Mouse (Mus musculus): ENCODE results near the gene Mcoln1.

Mcoln1 gene

DNA sequence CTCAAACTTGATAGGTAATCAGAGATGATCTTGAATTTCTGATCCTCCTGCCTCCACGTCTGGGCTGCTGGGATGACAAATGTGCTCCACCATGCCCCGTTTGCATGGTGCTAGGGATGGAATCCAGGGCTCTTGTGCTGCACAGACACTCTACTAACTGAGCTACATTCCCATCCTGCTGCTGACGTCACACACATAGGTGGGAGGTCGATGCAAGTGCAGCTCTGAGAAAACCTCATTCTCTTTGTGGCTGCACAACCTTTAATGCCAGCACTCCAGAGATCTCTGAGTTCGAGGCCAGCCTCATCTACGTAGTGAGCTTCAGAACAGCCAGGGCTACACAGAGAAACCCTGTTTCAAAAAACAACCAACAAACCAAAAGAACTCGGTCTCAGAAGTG, 38.9 kb downstream of the Mcoln1 start:
- in situ Hi-C loops (cut with MboI; ENCODE audit: unreplicated experiment in 2 of 2), result no loop called here

DNA sequence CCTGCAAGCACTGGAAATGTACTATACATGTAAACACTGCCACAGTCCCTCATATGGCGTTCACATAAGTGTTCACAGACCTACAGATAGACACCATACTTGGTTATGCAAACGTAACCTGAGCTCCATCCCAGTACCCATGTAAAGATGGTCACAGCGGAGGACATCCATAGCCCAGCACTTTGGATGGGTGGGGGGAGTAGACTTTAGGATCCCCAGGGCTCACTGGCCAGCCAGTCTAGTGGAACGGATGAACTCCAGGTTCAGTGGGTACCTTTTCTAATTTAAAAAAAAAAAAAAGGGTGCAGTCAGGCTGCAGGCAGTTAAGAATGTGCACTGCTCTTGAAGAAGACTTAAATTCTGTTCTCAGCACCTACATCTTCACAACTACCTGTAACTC, 39.8 kb downstream of the Mcoln1 start:
- in situ Hi-C loops (cut with MboI; ENCODE audit: unreplicated experiment in 2 of 2), result no loop called here

DNA sequence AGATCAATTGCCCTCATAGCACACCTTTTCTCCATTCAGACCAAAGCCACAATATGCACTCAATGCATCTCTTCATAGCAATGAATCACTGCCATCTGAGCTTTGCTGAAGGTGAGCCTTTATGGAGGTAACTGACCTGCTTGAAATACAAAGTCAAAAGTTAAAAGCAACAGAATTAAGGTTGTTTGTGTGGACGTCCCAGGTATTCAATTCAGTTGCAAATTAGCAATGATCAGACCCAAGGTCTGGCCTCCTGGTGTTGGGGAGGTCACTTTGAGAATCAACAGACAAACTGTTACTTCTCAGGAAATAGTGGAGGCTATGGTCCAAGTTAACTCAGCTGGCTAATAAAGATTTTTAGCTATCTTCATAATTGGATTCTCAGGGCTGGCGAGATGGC, 46.3 kb downstream of the Mcoln1 start:
- in situ Hi-C loops (cut with MboI; ENCODE audit: unreplicated experiment in 2 of 2), result no loop called here

DNA sequence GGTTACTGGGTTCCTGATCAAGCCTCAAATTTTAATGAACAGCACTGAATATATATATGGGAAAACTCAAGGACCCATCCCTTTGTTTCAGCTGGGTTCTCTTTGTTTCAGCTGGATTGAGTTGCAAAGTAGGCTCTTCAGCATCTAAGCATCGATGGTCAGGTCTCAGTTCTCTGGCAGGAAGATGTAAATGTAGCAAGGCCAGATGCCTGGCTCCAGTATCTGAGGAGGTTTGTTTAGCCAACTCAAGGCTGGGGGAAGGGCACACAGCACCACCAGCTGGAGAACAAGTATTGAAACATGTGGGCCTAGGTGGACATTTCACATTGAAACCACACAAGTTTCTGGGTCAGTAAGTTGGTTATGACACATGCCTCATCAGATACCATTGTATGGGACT, 52.0 kb downstream of the Mcoln1 start:
- in situ Hi-C loops (cut with MboI; ENCODE audit: unreplicated experiment in 2 of 2), result loop anchor here (25.0 kb wide), 1 partner anchor 410 kb away; the partner anchor contains the start of gene Cd209c (in 2 of the 2)

DNA sequence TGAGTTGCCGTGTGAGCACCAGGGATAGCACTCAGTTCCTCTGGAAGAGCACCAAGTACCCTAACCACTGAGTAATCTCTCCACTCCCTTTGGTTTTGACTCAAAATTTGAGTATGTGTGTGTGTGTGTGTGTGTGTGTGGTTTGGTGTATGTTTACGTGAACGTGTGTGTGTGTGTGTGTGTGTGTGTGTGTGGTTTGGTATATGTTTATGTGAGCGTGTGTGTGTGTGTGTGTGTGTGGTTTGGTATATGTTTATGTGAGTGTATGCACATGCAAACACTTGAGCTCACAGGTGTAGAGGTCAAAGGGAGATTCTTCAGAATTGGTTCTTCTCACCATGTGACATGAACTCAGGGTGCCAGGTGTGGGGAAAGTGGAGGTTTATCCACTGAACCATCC, 55.9 kb downstream of the Mcoln1 start:
- in situ Hi-C loops (cut with MboI; ENCODE audit: unreplicated experiment in 2 of 2), result loop anchor here (5.0 to 25.0 kb wide), 2 partner anchors 121 to 406 kb away; partner anchors contain the start of genes Cd209c (in 2 of the 2) and Trappc5 (in 1 of the 2)
